Mouse (Mus musculus): Measurements from ENCODE around the gene Itgb1bp1.

GRCm38 (mm10) chr12:21330961-21331576, 45.0 kb upstream of the Itgb1bp1 start:
- TF ChIP-seq CTCF (IDR thresholded peaks at IDR 0.05) (no peak), POLR2A (IDR thresholded peaks at IDR 0.05; ENCODE audit: insufficient read depth, low read depth, low read length) (no peak)
